Mouse (Mus musculus): ENCODE measurements around the gene Hirip3. TPM values are rescaled to one million over a fixed set of nuclear protein-coding genes. Genes with fewer than 3 reads are reported as not detected.

Gene Hirip3
- polyA plus RNA-seq, 1 experiment from 2014 or later, result 23.4 TPM

DNA sequence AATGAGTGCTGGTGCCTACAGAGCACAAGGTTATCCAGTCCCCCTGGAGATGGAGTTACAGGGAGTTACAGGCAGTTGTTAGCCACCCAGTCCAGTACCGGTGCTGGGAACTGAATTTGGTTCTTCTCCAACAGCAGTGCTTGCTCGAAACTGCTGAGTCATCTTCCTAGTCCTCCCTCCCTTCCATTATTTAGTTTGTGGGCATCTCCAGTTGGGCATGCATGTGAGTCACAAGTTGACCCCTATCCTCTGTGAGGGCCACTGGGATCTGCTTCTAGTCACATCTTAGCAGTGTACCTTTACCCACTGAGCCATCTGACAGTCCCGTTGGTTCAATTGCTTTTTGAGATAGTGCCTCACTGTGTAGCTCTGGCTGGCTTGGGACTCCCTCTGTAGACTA lies 43.8 kb downstream of the Hirip3 start:
- DNase-seq (ENCODE audit: low spot score), result no peak
- H3K9me3 ChIP-seq (ENCODE audit: control insufficient read depth, low read length), result no peaks in the 10 kb centered on the region
- H3K9ac ChIP-seq (ENCODE audit: low read length), result no peak overlapping the region
- H3K4me2 ChIP-seq (ENCODE audit: low read depth), result no peak overlapping the region
- no peak overlapping the region for H3K27ac ChIP-seq (ENCODE audit: low read depth, low read length)
- no peak overlapping the region for H3K4me3 ChIP-seq (ENCODE audit: low read depth, low read length)
- 75% methylated on average over 3 of the region's 3 CpGs for WGBS
- no peaks in the 10 kb centered on the region for H3K36me3 ChIP-seq (ENCODE audit: control insufficient read depth, insufficient read depth, low read length)
- H3K4me1 ChIP-seq (ENCODE audit: control insufficient read depth, insufficient read depth, low read length), result no peaks in the 10 kb centered on the region
- ATAC-seq (ENCODE audit: insufficient read depth, low FRiP score, low TSS enrichment), result no peak
- no peaks in the 10 kb centered on the region for H3K27me3 ChIP-seq (ENCODE audit: control insufficient read depth, insufficient read depth, low read length)

DNA sequence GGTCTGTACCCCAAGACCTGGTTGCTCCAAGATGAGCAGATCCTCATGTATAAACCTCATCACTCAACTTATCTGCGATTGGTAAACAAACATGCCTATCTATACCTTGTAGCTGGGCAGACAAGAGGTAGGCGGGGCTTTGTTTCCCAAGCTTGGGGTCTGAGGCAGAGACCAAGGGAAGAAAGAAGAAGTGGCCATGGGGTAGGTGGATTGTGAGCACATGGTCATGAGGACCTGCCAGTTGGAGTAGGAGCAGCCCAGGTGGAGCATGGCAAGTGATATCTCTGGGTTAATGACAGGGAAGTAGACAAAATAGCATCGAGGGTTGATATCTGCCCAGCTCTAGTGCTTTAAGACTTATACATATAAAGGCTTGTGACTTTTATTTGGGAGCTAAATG lies 53.1 kb downstream of the Hirip3 start:
- Histone ChIP-seq H3K36me3 (ENCODE audit: control insufficient read depth, insufficient read depth, low read length) (no peaks in the 10 kb centered on the region), H3K9ac (ENCODE audit: low read length) (no peak overlapping the region), H3K9me3 (ENCODE audit: control insufficient read depth, low read length) (no peaks in the 10 kb centered on the region), H3K27ac (ENCODE audit: low read depth, low read length) (no peak overlapping the region), H3K4me3 (ENCODE audit: low read depth, low read length) (no peak overlapping the region), H3K27me3 (ENCODE audit: control insufficient read depth, insufficient read depth, low read length) (no peaks in the 10 kb centered on the region), H3K4me1 (ENCODE audit: control insufficient read depth, insufficient read depth, low read length) (no peaks in the 10 kb centered on the region), H3K4me2 (ENCODE audit: low read depth) (no peak overlapping the region)
- 93% methylated on average over 3 of the region's 3 CpGs for WGBS
- DNase-seq (ENCODE audit: low spot score), result no peak
- ATAC-seq (ENCODE audit: insufficient read depth, low FRiP score, low TSS enrichment), result no peak

Other genes starting within 250 kb of the Hirip3 start
- 1.1 and 1.4 TPM in 2 replicates for gene Nupr1, start 231.1 kb upstream of the Hirip3 start, polyA plus RNA-seq (2014; fragmentation: Nextera tagmentation; extraction: Ambion mirVana)
- 47.8 and 63.1 TPM in 2 replicates for gene Sgf29, start 212.7 kb upstream of the Hirip3 start, polyA plus RNA-seq (2014; fragmentation: Nextera tagmentation; extraction: Ambion mirVana)
- not detected in 2 replicates for gene Sult1a1, start 185.5 kb upstream of the Hirip3 start, polyA plus RNA-seq (2014; fragmentation: Nextera tagmentation; extraction: Ambion mirVana)
- gene Bola2, start 166.6 kb upstream of the Hirip3 start, polyA plus RNA-seq (2014; fragmentation: Nextera tagmentation; extraction: Ambion mirVana), result 159 and 165 TPM in 2 replicates
- gene Slx1b, start 166.2 kb upstream of the Hirip3 start, polyA plus RNA-seq (2014; fragmentation: Nextera tagmentation; extraction: Ambion mirVana), result 10.6 and 11.7 TPM in 2 replicates
- 50.6 and 52.5 TPM in 2 replicates for gene Coro1a, start 154.2 kb upstream of the Hirip3 start, polyA plus RNA-seq (2014; fragmentation: Nextera tagmentation; extraction: Ambion mirVana)
- gene Mapk3, start 102.4 kb upstream of the Hirip3 start, polyA plus RNA-seq (2014; fragmentation: Nextera tagmentation; extraction: Ambion mirVana), result 55.3 and 58.0 TPM in 2 replicates
- 1.2 and 1.5 TPM in 2 replicates for gene Gdpd3, start 95.6 kb upstream of the Hirip3 start, polyA plus RNA-seq (2014; fragmentation: Nextera tagmentation; extraction: Ambion mirVana)
- 115 and 121 TPM in 2 replicates for gene Ypel3, start 85.0 kb upstream of the Hirip3 start, polyA plus RNA-seq (2014; fragmentation: Nextera tagmentation; extraction: Ambion mirVana)
- 0.38 and 0.64 TPM in 2 replicates for gene Tbx6, start 80.5 kb upstream of the Hirip3 start, polyA plus RNA-seq (2014; fragmentation: Nextera tagmentation; extraction: Ambion mirVana)
- 318 and 344 TPM in 2 replicates for gene Ppp4c, start 69.5 kb upstream of the Hirip3 start, polyA plus RNA-seq (2014; fragmentation: Nextera tagmentation; extraction: Ambion mirVana)
- gene Fam57b, start 64.3 kb upstream of the Hirip3 start, polyA plus RNA-seq (2014; fragmentation: Nextera tagmentation; extraction: Ambion mirVana), result 14.3 and 14.4 TPM in 2 replicates
- gene 4930451I11Rik, start 30.3 kb upstream of the Hirip3 start, polyA plus RNA-seq (2014; fragmentation: Nextera tagmentation; extraction: Ambion mirVana), result not detected in 2 replicates
- gene Doc2a, start 14.6 kb upstream of the Hirip3 start, polyA plus RNA-seq (2014; fragmentation: Nextera tagmentation; extraction: Ambion mirVana), result 4.4 and 5.6 TPM in 2 replicates
- 91.8 and 96.3 TPM in 2 replicates for gene Ino80e, start 405 bp downstream of the Hirip3 start, polyA plus RNA-seq (2014; fragmentation: Nextera tagmentation; extraction: Ambion mirVana)
- gene Taok2, start 22.7 kb downstream of the Hirip3 start, polyA plus RNA-seq (2014; fragmentation: Nextera tagmentation; extraction: Ambion mirVana), result 33.2 and 34.0 TPM in 2 replicates
- 19.7 and 20.0 TPM in 2 replicates for gene Tmem219, start 60.9 kb downstream of the Hirip3 start, polyA plus RNA-seq (2014; fragmentation: Nextera tagmentation; extraction: Ambion mirVana)
- 33.4 and 35.6 TPM in 2 replicates for gene Kctd13, start 66.9 kb downstream of the Hirip3 start, polyA plus RNA-seq (2014; fragmentation: Nextera tagmentation; extraction: Ambion mirVana)
- gene Asphd1, start 87.6 kb downstream of the Hirip3 start, polyA plus RNA-seq (2014; fragmentation: Nextera tagmentation; extraction: Ambion mirVana), result 0.82 and 0.87 TPM in 2 replicates
- gene Sez6l2, start 88.6 kb downstream of the Hirip3 start, polyA plus RNA-seq (2014; fragmentation: Nextera tagmentation; extraction: Ambion mirVana), result 10.0 and 13.5 TPM in 2 replicates
- gene Cdipt, start 113.9 kb downstream of the Hirip3 start, polyA plus RNA-seq (2014; fragmentation: Nextera tagmentation; extraction: Ambion mirVana), result 79.1 and 80.3 TPM in 2 replicates
- gene Cdiptos, start 114.1 kb downstream of the Hirip3 start, polyA plus RNA-seq (2014; fragmentation: Nextera tagmentation; extraction: Ambion mirVana), result 0.47 and 1.1 TPM in 2 replicates
- gene Mvp, start 152.6 kb downstream of the Hirip3 start, polyA plus RNA-seq (2014; fragmentation: Nextera tagmentation; extraction: Ambion mirVana), result 3.0 and 4.2 TPM in 2 replicates
- 1.1 TPM in 1 of 2 replicates, not detected in the other for gene Pagr1b, start 154.5 kb downstream of the Hirip3 start, polyA plus RNA-seq (2014; fragmentation: Nextera tagmentation; extraction: Ambion mirVana)
- gene Pagr1a, start 155.4 kb downstream of the Hirip3 start, polyA plus RNA-seq (2014; fragmentation: Nextera tagmentation; extraction: Ambion mirVana), result 99.6 and 105 TPM in 2 replicates
- 14.3 and 19.4 TPM in 2 replicates for gene Gm42742, start 159.1 kb downstream of the Hirip3 start, polyA plus RNA-seq (2014; fragmentation: Nextera tagmentation; extraction: Ambion mirVana)
- gene Prrt2, start 159.2 kb downstream of the Hirip3 start, polyA plus RNA-seq (2014; fragmentation: Nextera tagmentation; extraction: Ambion mirVana), result 6.2 and 6.9 TPM in 2 replicates
- gene Maz, start 165.1 kb downstream of the Hirip3 start, polyA plus RNA-seq (2014; fragmentation: Nextera tagmentation; extraction: Ambion mirVana), result 90.8 and 94.5 TPM in 2 replicates
- gene Kif22, start 180.5 kb downstream of the Hirip3 start, polyA plus RNA-seq (2014; fragmentation: Nextera tagmentation; extraction: Ambion mirVana), result 156 and 168 TPM in 2 replicates
- gene Zg16, start 225.4 kb downstream of the Hirip3 start, polyA plus RNA-seq (2014; fragmentation: Nextera tagmentation; extraction: Ambion mirVana), result not detected in 2 replicates
- gene AI467606, start 229.4 kb downstream of the Hirip3 start, polyA plus RNA-seq (2014; fragmentation: Nextera tagmentation; extraction: Ambion mirVana), result 1.0 and 1.1 TPM in 2 replicates

Measured in neural tube, embryonic 11.5 days (tissue).